Mouse (Mus musculus) megakaryocyte, embryonic 14.5 days (primary cell): ENCODE results near the gene Nf1. TPM values are rescaled to one million over a fixed set of nuclear protein-coding genes. Genes with fewer than 3 reads are reported as not detected.

Experiments used
- H3K27me3 ChIP-seq: replicated peaks from 2 replicates; pipeline ENCODE3; 2012; ENCODE audit warnings: inconsistent platforms
- H3K36me3 ChIP-seq: replicated peaks from 2 replicates; pipeline ENCODE3; 2012; ENCODE audit warnings: low read length, inconsistent platforms, mixed read lengths
- H3K4me1 ChIP-seq: 2 replicates; pipeline ENCODE4 v1.6.1; 2012; ENCODE audit warnings: inconsistent platforms
- H3K4me3 ChIP-seq: replicated peaks from 2 replicates; pipeline ENCODE3; 2012; ENCODE audit warnings: moderate library complexity, mild to moderate bottlenecking, inconsistent platforms
- H3K9me3 ChIP-seq: 2 replicates; pipeline ENCODE4 v1.6.1; 2012; ENCODE audit warnings: inconsistent platforms
- FLI1 ChIP-seq: IDR thresholded peaks from 2 replicates; pipeline ENCODE4 v1.6.1; 2012; ENCODE audit warnings: low read length, inconsistent platforms, mixed read lengths
- GATA1 ChIP-seq: IDR thresholded peaks from 3 replicates; pipeline ENCODE4 v1.6.1; 2012; ENCODE audit warnings: mixed read lengths, low read length, inconsistent platforms, borderline replicate concordance
- polyA plus RNA-seq: library from polyadenylated mRNA; stranded (reverse); fragments of >175 nt; gene quantifications from 2 replicates; pipeline ENCODE4 v1.2.3, GENCODE M21; 2012; ENCODE audit warnings: low replicate concordance; ENCODE audit not compliant: insufficient read depth

The Nf1 gene
- polyA plus RNA-seq, 1 experiment: 4.5 TPM

DNA sequence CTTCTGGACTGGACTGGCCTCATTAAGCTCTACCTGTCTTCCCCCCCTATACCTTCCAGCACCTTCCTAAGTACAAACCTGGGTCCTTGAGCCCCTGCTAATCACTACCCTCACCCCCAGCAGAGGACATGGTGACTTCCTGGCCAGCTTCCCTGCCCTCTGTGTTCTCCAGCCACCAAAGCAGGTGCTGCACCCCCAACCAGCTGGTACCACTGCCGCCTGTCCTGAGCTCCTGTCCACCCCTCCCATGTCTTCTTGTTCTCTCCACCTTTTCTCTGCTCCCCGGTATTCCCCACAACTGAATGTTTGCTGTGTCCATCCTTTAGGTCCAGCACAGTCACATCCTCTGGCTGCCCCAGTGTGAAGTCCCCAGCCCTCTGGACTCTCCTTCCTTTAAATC is 271.0 kb downstream of the Nf1 start:
- Histone ChIP-seq H3K27me3 (peaks cover 84% of the 10 kb centered on the region), H3K36me3 (no peaks in the 10 kb centered on the region), H3K9me3 (no peaks in the 10 kb centered on the region), H3K4me3 (peak overlapping the region; percentile 8), H3K4me1 (peaks cover 23% of the 10 kb centered on the region)
- TF ChIP-seq GATA1 (no peak), FLI1 (no peak)

DNA sequence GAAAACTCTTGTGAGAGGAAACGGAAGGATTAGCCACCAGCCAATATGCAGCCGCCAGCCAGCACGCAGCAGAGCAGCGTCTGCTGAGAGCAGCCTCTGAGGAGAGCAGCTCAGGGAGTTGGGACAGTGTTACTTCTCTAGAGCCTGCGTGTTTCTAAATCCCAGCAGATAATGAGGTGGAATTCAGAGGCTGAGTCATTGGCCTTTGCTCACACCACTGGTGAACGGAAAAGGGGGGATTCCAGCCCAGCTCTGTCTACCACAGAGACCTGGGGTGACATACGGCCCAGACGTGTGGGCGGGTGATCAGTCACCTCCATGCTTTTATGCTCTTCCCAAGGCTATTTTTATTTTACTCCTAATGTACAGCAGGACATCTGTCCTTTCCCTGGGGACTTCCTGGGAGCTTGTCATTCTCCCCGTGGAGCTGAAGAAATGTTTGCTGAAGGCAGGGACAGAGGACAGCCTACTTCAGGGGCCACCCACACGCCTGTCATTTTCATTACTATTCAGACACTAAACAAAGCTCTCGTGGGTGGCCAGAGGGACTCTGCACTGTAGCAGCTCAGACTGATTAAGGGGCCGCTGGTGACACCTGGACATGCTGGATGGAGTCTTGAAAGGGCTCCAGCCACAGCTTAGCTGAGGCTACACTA is 271.6 kb downstream of the Nf1 start:
- no peaks in the 10 kb centered on the region for H3K9me3 ChIP-seq
- TF ChIP-seq GATA1 (no peak), FLI1 (no peak)
- no peak overlapping the region for H3K4me3 ChIP-seq
- no peaks in the 10 kb centered on the region for H3K36me3 ChIP-seq
- peaks cover 84% of the 10 kb centered on the region for H3K27me3 ChIP-seq
- H3K4me1 ChIP-seq: peaks cover 23% of the 10 kb centered on the region

DNA sequence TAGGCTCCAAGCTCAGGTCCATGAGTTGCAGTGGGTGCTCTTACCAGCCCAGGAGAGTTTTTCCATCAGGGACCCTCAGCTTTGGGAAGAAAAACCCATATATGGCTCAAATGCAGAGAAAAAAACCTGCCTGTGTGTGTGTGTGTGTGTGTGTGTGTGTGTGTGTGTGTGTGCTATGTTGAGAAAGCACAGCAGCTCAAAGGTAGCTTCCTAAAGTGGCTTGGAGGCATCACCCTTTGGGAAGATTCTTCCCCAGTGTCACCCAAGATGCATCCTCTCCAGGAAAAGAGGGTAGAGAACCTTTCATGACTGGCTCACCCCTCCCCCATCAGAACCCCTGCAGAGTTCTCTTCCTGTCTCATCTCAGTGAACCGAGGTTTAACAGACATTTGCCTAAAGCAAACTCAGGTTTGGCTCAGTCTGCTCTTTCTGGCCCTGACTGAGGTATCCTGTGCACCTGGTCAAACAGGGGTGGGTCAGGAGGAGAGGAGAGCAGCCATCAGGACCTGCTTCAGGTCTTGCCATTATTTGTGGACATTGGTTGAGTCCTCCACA is 272.6 kb downstream of the Nf1 start:
- H3K36me3 ChIP-seq: no peaks in the 10 kb centered on the region
- no peak for TF ChIP-seq FLI1
- no peak for TF ChIP-seq GATA1

DNA sequence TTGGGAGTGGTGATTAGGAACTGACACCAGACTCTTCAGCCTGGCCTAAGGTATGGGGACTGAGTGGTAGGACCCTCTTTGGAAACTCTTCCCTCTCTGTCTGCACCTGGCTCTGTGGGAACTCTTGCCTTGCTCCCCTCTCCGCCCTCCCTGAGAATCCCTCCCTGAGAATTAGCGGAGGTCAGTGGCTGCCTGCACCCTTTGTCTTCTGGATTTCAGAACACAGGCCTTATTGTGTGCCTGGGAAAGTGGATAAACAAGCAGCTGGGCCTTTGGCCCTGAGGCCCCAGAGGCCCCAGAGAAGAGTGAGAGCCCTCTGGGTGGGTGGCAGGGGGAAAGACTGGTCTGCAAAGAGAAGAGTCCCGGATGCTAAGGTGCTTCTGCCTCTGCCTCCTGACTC is 273.6 kb downstream of the Nf1 start:
- Histone ChIP-seq H3K4me1 (peaks cover 23% of the 10 kb centered on the region), H3K9me3 (no peaks in the 10 kb centered on the region)
- no peak for TF ChIP-seq FLI1
- TF ChIP-seq GATA1: no peak

More for the DNA sequence above, 272.6 kb downstream of the Nf1 start:
- no peak overlapping the region for H3K4me3 ChIP-seq
- H3K4me1 ChIP-seq: peaks cover 23% of the 10 kb centered on the region
- peaks cover 83% of the 10 kb centered on the region for H3K27me3 ChIP-seq
- H3K9me3 ChIP-seq: no peaks in the 10 kb centered on the region

DNA sequence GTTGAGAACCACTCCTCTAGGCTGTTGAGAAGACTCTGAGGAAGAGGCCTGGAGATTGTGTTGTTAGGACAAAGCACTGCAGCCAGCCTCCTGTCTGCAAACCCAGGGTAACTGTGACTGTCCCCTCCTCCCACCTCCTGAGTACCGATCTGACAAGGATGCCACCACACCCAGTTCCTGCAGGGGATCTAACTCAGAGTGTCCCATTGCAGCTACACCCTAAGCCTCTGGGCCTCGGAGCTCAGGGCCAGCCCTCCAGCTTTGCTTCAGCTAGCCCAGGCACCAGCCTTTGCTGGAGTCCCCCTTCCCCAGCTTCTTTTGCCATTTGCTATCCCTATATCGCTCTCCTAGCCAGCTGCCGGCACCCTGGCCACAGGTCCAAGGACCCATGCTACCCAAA is 274.2 kb downstream of the Nf1 start:
- Histone ChIP-seq H3K4me1 (peaks cover 23% of the 10 kb centered on the region), H3K36me3 (no peaks in the 10 kb centered on the region), H3K4me3 (no peak overlapping the region), H3K9me3 (no peaks in the 10 kb centered on the region), H3K27me3 (peaks cover 82% of the 10 kb centered on the region)
- TF ChIP-seq GATA1: no peak
- TF ChIP-seq FLI1: no peak

More for the DNA sequence above, 273.6 kb downstream of the Nf1 start:
- Histone ChIP-seq H3K4me3 (no peak overlapping the region), H3K36me3 (no peaks in the 10 kb centered on the region), H3K27me3 (peaks cover 83% of the 10 kb centered on the region)

DNA sequence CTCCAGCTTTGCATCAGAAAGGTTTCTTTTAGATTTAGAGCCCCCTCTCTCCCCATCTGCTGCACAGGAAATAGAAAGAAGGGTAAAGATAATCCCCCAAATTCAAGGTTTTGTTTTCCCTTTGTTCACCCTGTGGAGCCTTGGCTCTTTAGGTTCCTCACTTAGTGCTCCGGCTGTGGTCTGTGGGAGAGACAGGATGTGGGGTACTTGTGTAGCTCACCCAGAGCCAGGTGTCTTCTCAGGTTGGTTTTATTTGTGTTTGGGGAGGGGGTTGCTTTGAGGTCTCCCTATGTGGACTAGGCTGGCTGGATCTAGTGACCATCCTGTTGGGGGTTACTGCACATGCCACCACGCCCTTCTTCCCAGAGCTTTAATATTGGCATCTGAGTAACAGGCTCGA is 275.4 kb downstream of the Nf1 start:
- TF ChIP-seq GATA1 (no peak), FLI1 (no peak)
- Histone ChIP-seq H3K4me3 (no peak overlapping the region), H3K9me3 (no peaks in the 10 kb centered on the region), H3K36me3 (no peaks in the 10 kb centered on the region), H3K27me3 (peaks cover 80% of the 10 kb centered on the region), H3K4me1 (peaks cover 23% of the 10 kb centered on the region)

DNA sequence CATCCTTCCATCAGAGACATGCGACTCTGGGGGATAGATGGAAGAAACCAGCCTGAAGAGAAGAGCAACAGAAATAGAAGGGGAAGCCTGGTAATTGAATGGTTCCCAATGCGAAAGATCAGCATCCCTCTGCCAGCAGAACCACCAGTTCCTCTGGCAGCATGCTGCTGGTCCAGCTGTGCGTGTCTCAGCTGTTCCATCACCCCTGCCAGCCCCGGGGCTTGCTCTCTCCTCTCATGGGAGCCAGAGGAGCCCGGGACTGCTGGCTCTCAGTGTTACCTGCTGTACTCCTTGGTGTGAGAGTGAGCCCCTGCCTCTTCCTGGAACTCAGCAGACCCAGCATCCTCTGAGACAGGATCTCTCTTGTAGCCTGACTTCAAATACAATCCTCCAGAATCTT is 276.4 kb downstream of the Nf1 start:
- Histone ChIP-seq H3K4me3 (no peak overlapping the region), H3K36me3 (no peaks in the 10 kb centered on the region), H3K9me3 (no peaks in the 10 kb centered on the region), H3K27me3 (peaks cover 75% of the 10 kb centered on the region), H3K4me1 (peaks cover 22% of the 10 kb centered on the region)
- no peak for TF ChIP-seq FLI1
- TF ChIP-seq GATA1: no peak

DNA sequence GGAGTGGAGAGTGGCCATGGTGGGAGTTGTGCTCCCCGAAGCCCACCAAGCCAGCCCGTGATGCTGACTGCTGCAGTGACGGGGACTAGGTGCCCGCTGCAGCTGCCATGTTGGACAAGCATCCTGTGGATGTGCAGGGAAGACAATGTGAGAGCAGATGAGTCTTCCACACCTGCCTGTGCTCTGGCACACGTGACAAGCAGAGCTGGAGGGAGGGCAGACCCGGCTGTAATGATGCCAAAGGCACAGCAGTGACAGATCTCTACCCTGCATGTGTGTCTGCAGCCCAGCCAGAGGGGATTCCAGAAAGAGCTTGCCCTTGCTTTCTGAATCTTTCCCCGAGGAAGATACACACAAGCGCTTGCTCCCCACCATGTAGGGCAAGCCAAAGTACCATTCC is 278.5 kb downstream of the Nf1 start:
- no peak for TF ChIP-seq FLI1
- TF ChIP-seq GATA1: no peak
- Histone ChIP-seq H3K4me3 (no peak overlapping the region), H3K27me3 (peaks cover 58% of the 10 kb centered on the region), H3K36me3 (no peaks in the 10 kb centered on the region), H3K4me1 (peaks cover 20% of the 10 kb centered on the region), H3K9me3 (no peaks in the 10 kb centered on the region)

DNA sequence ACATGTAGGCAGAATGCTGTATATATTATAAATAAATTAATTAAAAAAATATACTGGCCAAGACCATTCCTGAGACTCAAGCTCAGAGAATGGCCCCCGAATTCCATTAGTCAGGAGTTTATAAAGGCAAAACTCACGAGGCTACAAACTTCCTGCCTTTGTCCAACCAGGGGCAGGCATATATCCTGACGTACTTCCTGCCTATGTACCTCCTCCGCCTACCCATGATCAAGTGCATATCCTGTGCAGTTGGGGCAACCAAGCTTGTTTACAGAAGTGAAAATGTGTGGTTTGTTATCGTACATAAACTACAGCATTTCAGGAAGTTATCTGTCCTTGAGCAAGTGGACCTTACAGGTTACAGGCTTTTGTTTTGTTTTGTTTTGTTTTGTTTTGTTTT is 283.5 kb downstream of the Nf1 start:
- peak overlapping the region; percentile 35 for H3K4me3 ChIP-seq
- H3K27me3 ChIP-seq: peaks cover 43% of the 10 kb centered on the region
- H3K36me3 ChIP-seq: no peaks in the 10 kb centered on the region
- H3K4me1 ChIP-seq: peaks cover 30% of the 10 kb centered on the region
- no peak for TF ChIP-seq GATA1
- TF ChIP-seq FLI1: no peak
- no peaks in the 10 kb centered on the region for H3K9me3 ChIP-seq

DNA sequence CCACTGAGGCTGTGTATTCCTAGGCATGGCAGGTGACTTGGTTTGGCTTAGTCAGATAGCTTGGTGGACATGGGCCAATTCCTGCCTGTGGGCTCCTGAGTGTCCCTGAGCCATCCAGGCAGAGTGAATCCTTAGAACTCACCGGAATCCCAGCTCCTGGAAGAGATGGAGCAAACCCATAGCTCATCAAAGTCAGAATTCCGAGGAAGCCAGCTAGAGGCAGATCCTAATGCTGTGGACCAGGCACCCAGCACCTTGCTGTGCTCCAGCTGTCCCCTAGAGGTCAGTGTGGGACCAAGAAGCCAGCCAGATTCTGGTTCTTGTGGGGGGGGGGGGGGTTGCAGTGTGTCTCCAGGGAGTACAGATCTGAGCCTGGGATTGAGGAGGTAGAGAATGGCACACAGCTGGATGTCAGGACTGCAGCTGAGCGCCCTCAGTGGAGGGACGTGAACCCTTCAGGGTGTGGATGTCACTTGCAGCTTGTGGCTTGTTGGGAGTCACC is 285.4 kb downstream of the Nf1 start:
- no peaks in the 10 kb centered on the region for H3K9me3 ChIP-seq
- peaks cover 41% of the 10 kb centered on the region for H3K27me3 ChIP-seq
- H3K36me3 ChIP-seq: no peaks in the 10 kb centered on the region
- no peak overlapping the region for H3K4me3 ChIP-seq
- peaks cover 40% of the 10 kb centered on the region for H3K4me1 ChIP-seq
- no peak for TF ChIP-seq FLI1
- TF ChIP-seq GATA1: no peak

DNA sequence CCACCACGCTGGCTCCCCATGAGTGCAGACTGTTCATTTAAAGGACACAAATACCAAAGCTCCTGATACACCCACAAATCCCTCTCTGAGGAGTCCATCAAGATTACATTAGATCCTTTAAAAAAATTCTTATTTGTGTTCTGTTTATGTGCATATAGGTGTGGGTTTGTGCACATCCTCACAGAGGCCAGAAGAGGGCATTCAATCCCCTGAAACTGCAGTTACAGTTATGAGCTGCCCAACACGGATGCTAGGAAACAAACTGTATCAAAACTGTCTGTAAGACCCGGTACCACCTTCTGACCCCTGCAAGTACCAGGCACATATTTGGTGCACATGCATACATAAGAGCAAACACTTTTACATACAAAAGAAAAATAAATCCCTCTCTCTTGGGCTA is 289.2 kb downstream of the Nf1 start:
- TF ChIP-seq FLI1: no peak
- no peak for TF ChIP-seq GATA1
- Histone ChIP-seq H3K4me1 (peaks cover 32% of the 10 kb centered on the region), H3K9me3 (no peaks in the 10 kb centered on the region), H3K36me3 (no peaks in the 10 kb centered on the region), H3K4me3 (no peak overlapping the region), H3K27me3 (peaks cover 56% of the 10 kb centered on the region)
